In genomic region chr1:190174231-190174630, GRCm38 (mm10) we compare ENCODE assay signal across 8 mouse cellular contexts. TPM values are rescaled to one million over a fixed set of nuclear protein-coding genes. Genes with fewer than 3 reads are reported as not detected.
DNase-seq lines count a peak whose midpoint lies in the region; ATAC-seq lines count a peak whose summit lies in the region.

No protein-coding gene starts in this region.

- peak overlapping the region; percentile 31; the same call in 1 of the 2 replicates for H3K4me3 ChIP-seq in lung, embryonic 15.5 days

- H3K27ac ChIP-seq in lung, embryonic 15.5 days, result no peak overlapping the region

- ATAC-seq in lung, embryonic 15.5 days (ENCODE audit: borderline replicate concordance, extremely low read depth, low FRiP score, low TSS enrichment), result no peak
- ATAC-seq in megakaryocyte progenitor cell, adult 5-6 weeks (replicated peaks; ENCODE audit: poor library complexity), result 0 out of 2 replicates have a peak, but pooled peaks have one; percentile 15
- no peak for ATAC-seq in megakaryocyte, adult 5-6 weeks (ENCODE audit: poor library complexity, severe bottlenecking)
- ATAC-seq in erythroid progenitor cell, adult 5-6 weeks (replicated peaks; ENCODE audit: low FRiP score, poor library complexity, severe bottlenecking), result no peak

- H3K9me3 ChIP-seq in lung, embryonic 15.5 days, result no peaks in the 10 kb centered on the region; the same call in 1 of the 2 replicates

- intact Hi-C loops in heart, postnatal 36 days (cut with DNase I), result loop anchor here (5.0 to 10.0 kb wide), 4 partner anchors 47 to 521 kb away; no protein-coding TSS in a partner anchor

- peaks cover 90% of the 10 kb centered on the region for H3K27me3 ChIP-seq in lung, embryonic 15.5 days

- DNase-seq in lung, postnatal 25 days (ENCODE audit: low spot score), result no peak
- DNase-seq in cerebellum, postnatal 25 days, result peak; percentile 84 to 85
- peak; percentile 41 to 47 for DNase-seq in heart, postnatal 36 days
- no peak for DNase-seq in urinary bladder, postnatal 4 days (ENCODE audit: low spot score in 2 of 2)

- H3K4me1 ChIP-seq in lung, embryonic 15.5 days, result peaks cover 48% of the 10 kb centered on the region

- no peaks in the 10 kb centered on the region for H3K36me3 ChIP-seq in lung, embryonic 15.5 days

- H3K9ac ChIP-seq in lung, embryonic 15.5 days, result no peak overlapping the region

- 2% methylated on average over 13 of the region's 13 CpGs for WGBS in lung, embryonic 15.5 days

- H3K4me2 ChIP-seq in lung, embryonic 15.5 days, result peak overlapping the region; percentile 62; the same call in 1 of the 2 replicates

RNA-seq across cellular contexts. Expression of gene Prox1, which starts 3.7 kb away (rescaled TPM):
- polyA plus RNA-seq in lung, embryonic 15.5 days (2015; fragmentation: Nextera tagmentation; extraction: Ambion mirVana), result 1.8 and 2.0 TPM in 2 replicates
- total RNA-seq in heart, postnatal 36 days (2021), result 10 to 100 TPM; 38.8 to 57.1 TPM
- total RNA-seq in megakaryocyte progenitor cell, adult 5-6 weeks (2015), result not detected in 2 replicates
- total RNA-seq in megakaryocyte progenitor cell, adult 5-6 weeks (2017), result not detected in 2 replicates
- not detected in 2 replicates for total RNA-seq in megakaryocyte, adult 5-6 weeks (2015)
- not detected in 2 replicates for total RNA-seq in megakaryocyte, adult 5-6 weeks (2017)
- total RNA-seq in erythroid progenitor cell, adult 5-6 weeks (2015; ENCODE audit: low replicate concordance), result not detected in 2 replicates
- total RNA-seq in erythroid progenitor cell, adult 5-6 weeks (2017; ENCODE audit: low replicate concordance), result not detected in 2 replicates

Comparison
In these comparisons a context has a peak if more than half of its experiments do, and no peak if none do; other contexts are left out.
1. DNase-seq: peak in cerebellum, postnatal 25 days (2 of 2) and heart, postnatal 36 days (2 of 2); none in lung, postnatal 25 days (single experiment) and urinary bladder, postnatal 4 days (0 of 2).
2. RNA of gene Prox1, which starts 3.7 kb away (total RNA-seq): 38.8 to 57.1 TPM in heart, postnatal 36 days; not detected in megakaryocyte progenitor cell, adult 5-6 weeks, not detected in megakaryocyte, adult 5-6 weeks and not detected in erythroid progenitor cell, adult 5-6 weeks; every median in the first group is over 10 times any median in the second.